Mouse (Mus musculus) myocyte (in vitro differentiated cells): ENCODE data around the gene Gucy2d.

Experiments used
- CEBPB ChIP-seq: IDR thresholded peaks from 2 replicates; pipeline ENCODE4 v1.6.1; 2011; ENCODE audit warnings: mild to moderate bottlenecking, moderate library complexity; ENCODE audit not compliant: poor library complexity, insufficient read depth, severe bottlenecking
- E2F4 ChIP-seq: IDR thresholded peaks from one replicate; pipeline ENCODE4 v1.6.1; 2011; ENCODE audit warnings: mild to moderate bottlenecking, control low read depth, moderate library complexity; ENCODE audit not compliant: insufficient read depth
- MAX ChIP-seq: IDR thresholded peaks from one replicate; pipeline ENCODE4 v1.6.1; 2011; ENCODE audit warnings: low read depth, mild to moderate bottlenecking, control low read depth
- MYOD1 ChIP-seq, 3 experiments: IDR thresholded peaks; one replicate each; pipeline ENCODE4 v1.6.1; 2011; ENCODE audit warnings: control low read depth in 2 of 3, low read depth in 2 of 3, mild to moderate bottlenecking in 2 of 3, moderate library complexity in 1 of 3; ENCODE audit not compliant: insufficient read length in 2 of 3, control insufficient read depth in 1 of 3
- MYOG ChIP-seq, 3 experiments: IDR thresholded peaks; one replicate each; pipeline ENCODE4 v1.6.1; 2011; ENCODE audit warnings: control low read depth in 2 of 3, low read depth in 2 of 3, mild to moderate bottlenecking in 2 of 3; ENCODE audit not compliant: insufficient read length in 2 of 3, control insufficient read depth in 1 of 3, insufficient read depth in 1 of 3
- POLR2A ChIP-seq: IDR thresholded peaks from one replicate; pipeline ENCODE4 v1.6.1; 2011; ENCODE audit warnings: low read depth, mild to moderate bottlenecking, control low read depth, moderate library complexity; ENCODE audit not compliant: insufficient read length
- POLR2AphosphoS2 ChIP-seq: IDR thresholded peaks from one replicate; pipeline ENCODE4 v1.6.1; 2011; ENCODE audit warnings: low read depth, control low read depth; ENCODE audit not compliant: insufficient read length
- TCF12 ChIP-seq: IDR thresholded peaks from one replicate; pipeline ENCODE4 v1.6.1; 2011; ENCODE audit warnings: mild to moderate bottlenecking, control low read depth; ENCODE audit not compliant: poor library complexity, insufficient read depth, severe bottlenecking
- TCF3 ChIP-seq: IDR thresholded peaks from one replicate; pipeline ENCODE4 v1.6.1; 2011; ENCODE audit warnings: low read depth, control low read depth; ENCODE audit not compliant: insufficient read length
- USF1 ChIP-seq: IDR thresholded peaks from one replicate; pipeline ENCODE4 v1.6.1; 2011; ENCODE audit warnings: low read depth, mild to moderate bottlenecking, control low read depth, moderate library complexity

DNA sequence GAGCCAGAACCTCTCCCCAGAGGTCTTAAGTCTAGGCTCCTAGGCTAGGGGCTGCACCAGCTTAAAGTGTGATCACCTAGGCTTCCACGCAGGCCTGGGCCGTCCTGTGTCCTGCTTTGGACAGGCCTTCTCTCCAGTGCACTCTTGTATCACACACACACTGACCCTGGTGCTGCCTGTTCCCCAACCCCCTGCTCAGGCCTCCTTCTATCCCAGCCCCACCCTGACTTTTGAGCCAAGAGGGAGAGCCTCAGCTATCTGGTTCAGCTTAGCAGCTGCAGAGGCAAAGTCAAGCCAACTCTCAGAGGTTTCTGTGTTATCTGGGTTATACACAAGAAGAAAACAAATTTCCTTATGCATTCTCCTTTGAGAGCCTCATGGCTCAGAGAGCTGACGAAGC lies 60.3 kb downstream of the Gucy2d start:
- TF ChIP-seq MYOG (IDR thresholded peaks at IDR 0.05; ENCODE audit: control insufficient read depth in 1 of 3, insufficient read depth in 1 of 3, insufficient read length in 2 of 3, low read depth in 2 of 3) (no peak), POLR2A (no peak), MAX (no peak), POLR2AphosphoS2 (no peak), TCF3 (no peak), MYOD1 (IDR thresholded peaks at IDR 0.05; ENCODE audit: control insufficient read depth in 1 of 3, insufficient read length in 2 of 3, low read depth in 2 of 3) (no peak), CEBPB (no peak), USF1 (no peak), E2F4 (no peak), TCF12 (no peak)
